Mouse (Mus musculus): Measurements from ENCODE around the gene Tnrc6b.
"Not testable (repeated sequence)": the region's sequence is repeated elsewhere in the genome, so short reads cannot be mapped to it uniquely, and the experiment has no call there.

The Tnrc6b gene

GRCm38 (mm10) chr15:80850004-80850403 is 138.9 kb downstream of the Tnrc6b start:
- no peak for DNase-seq (ENCODE audit: low read depth, low spot score)

- DNase-seq (ENCODE audit: low read depth, low spot score) = no peak
Observed at GRCm38 (mm10) chr15:80850682-80851475, 139.8 kb downstream of the Tnrc6b start.

- DNase-seq (ENCODE audit: low read depth, low spot score) = no peak
Observed at GRCm38 (mm10) chr15:80852122-80852521, 141.0 kb downstream of the Tnrc6b start.

GRCm38 (mm10) chr15:80852527-80852926 is 141.4 kb downstream of the Tnrc6b start:
- not testable (repeated sequence) for DNase-seq (ENCODE audit: low read depth, low spot score)

- DNase-seq (ENCODE audit: low read depth, low spot score) = no peak
Observed at GRCm38 (mm10) chr15:80859366-80859765, 148.3 kb downstream of the Tnrc6b start.

- DNase-seq (ENCODE audit: low read depth, low spot score) = no peak
Observed at GRCm38 (mm10) chr15:80861302-80861701, 150.2 kb downstream of the Tnrc6b start.

GRCm38 (mm10) chr15:80862027-80862426 is 150.9 kb downstream of the Tnrc6b start:
- DNase-seq (ENCODE audit: low read depth, low spot score) = no peak

GRCm38 (mm10) chr15:80868603-80869002 is 157.5 kb downstream of the Tnrc6b start:
- DNase-seq (ENCODE audit: low read depth, low spot score) = not testable (repeated sequence)

- DNase-seq (ENCODE audit: low read depth, low spot score) = no peak
Observed at GRCm38 (mm10) chr15:80874726-80875125, 163.6 kb downstream of the Tnrc6b start.

- DNase-seq (ENCODE audit: low read depth, low spot score) = no peak
Observed at GRCm38 (mm10) chr15:80876231-80876630, 165.1 kb downstream of the Tnrc6b start.

- DNase-seq (ENCODE audit: low read depth, low spot score) = no peak
Observed at GRCm38 (mm10) chr15:80884095-80884494, 173.0 kb downstream of the Tnrc6b start.

GRCm38 (mm10) chr15:80886361-80887156 is 175.4 kb downstream of the Tnrc6b start:
- DNase-seq (ENCODE audit: low read depth, low spot score) = no peak

GRCm38 (mm10) chr15:80892341-80892740 is 181.2 kb downstream of the Tnrc6b start:
- DNase-seq (ENCODE audit: low read depth, low spot score) = peak; percentile 42

- peak; percentile 81 for DNase-seq (ENCODE audit: low read depth, low spot score)
Observed at GRCm38 (mm10) chr15:80896741-80897140, 185.6 kb downstream of the Tnrc6b start.

- no peak for DNase-seq (ENCODE audit: low read depth, low spot score)
Observed at GRCm38 (mm10) chr15:80897911-80898310, 186.8 kb downstream of the Tnrc6b start.

- DNase-seq (ENCODE audit: low read depth, low spot score) = no peak
Observed at GRCm38 (mm10) chr15:80899806-80900205, 188.7 kb downstream of the Tnrc6b start.

GRCm38 (mm10) chr15:80901806-80902513 is 190.8 kb downstream of the Tnrc6b start:
- DNase-seq (ENCODE audit: low read depth, low spot score) = no peak

- DNase-seq (ENCODE audit: low read depth, low spot score) = not testable (repeated sequence)
Observed at GRCm38 (mm10) chr15:80904776-80905175, 193.7 kb downstream of the Tnrc6b start.

- DNase-seq (ENCODE audit: low read depth, low spot score) = no peak
Observed at GRCm38 (mm10) chr15:80910183-80910582, 199.1 kb downstream of the Tnrc6b start.

GRCm38 (mm10) chr15:80910790-80911531 is 199.8 kb downstream of the Tnrc6b start:
- no peak for DNase-seq (ENCODE audit: low read depth, low spot score)

- no peak for DNase-seq (ENCODE audit: low read depth, low spot score)
Observed at GRCm38 (mm10) chr15:80912175-80912574, 201.1 kb downstream of the Tnrc6b start.
